Mouse (Mus musculus): ENCODE results near the gene Abtb1. TPM values are rescaled to one million over a fixed set of nuclear protein-coding genes. Genes with fewer than 3 reads are reported as not detected.

Abtb1 gene
- total RNA-seq, 2 experiments from 2014 or later = 28.1 to 29.2 TPM

- intact Hi-C loops (cut with DNase I) = no loop called here
- DNase-seq = no peak
These were observed 31.5 kb downstream of the Abtb1 start for GRCm38 (mm10) chr6:88810291-88810690.

GRCm38 (mm10) chr6:88809091-88810037 is 32.4 kb downstream of the Abtb1 start:
- intact Hi-C loops (cut with DNase I) = loop anchor here (2.0 kb wide), 2 partner anchors 15 to 83 kb away; no protein-coding TSS in a partner anchor
- no peak for DNase-seq

GRCm38 (mm10) chr6:88804966-88805577 is 36.7 kb downstream of the Abtb1 start:
- no peak for DNase-seq
- intact Hi-C loops (cut with DNase I) = no loop called here

- intact Hi-C loops (cut with DNase I) = no loop called here
- no peak for DNase-seq
These were observed 37.7 kb downstream of the Abtb1 start for GRCm38 (mm10) chr6:88803957-88804695.

- no peak for DNase-seq
- intact Hi-C loops (cut with DNase I) = no loop called here
These were observed 38.7 kb downstream of the Abtb1 start for GRCm38 (mm10) chr6:88803051-88803450.

- DNase-seq = no peak
These were observed 41.0 kb downstream of the Abtb1 start for GRCm38 (mm10) chr6:88800735-88801134.

GRCm38 (mm10) chr6:88800191-88800590 is 41.6 kb downstream of the Abtb1 start:
- intact Hi-C loops (cut with DNase I) = no loop called here
- DNase-seq = no peak

More at GRCm38 (mm10) chr6:88800735-88801134, 41.0 kb downstream of the Abtb1 start:
- intact Hi-C loops (cut with DNase I) = no loop called here

- DNase-seq = no peak
- intact Hi-C loops (cut with DNase I) = loop anchor here (2.0 kb wide), 1 partner anchor 14 kb away; no protein-coding TSS in a partner anchor
These were observed 47.2 kb downstream of the Abtb1 start for GRCm38 (mm10) chr6:88794561-88794971.

GRCm38 (mm10) chr6:88793872-88794271 is 47.9 kb downstream of the Abtb1 start:
- intact Hi-C loops (cut with DNase I) = loop anchor here (2.0 kb wide), 1 partner anchor 15 kb away; no protein-coding TSS in a partner anchor

GRCm38 (mm10) chr6:88793243-88793642 is 48.5 kb downstream of the Abtb1 start:
- intact Hi-C loops (cut with DNase I) = no loop called here
- DNase-seq = no peak

More at GRCm38 (mm10) chr6:88793872-88794271, 47.9 kb downstream of the Abtb1 start:
- no peak for DNase-seq

- intact Hi-C loops (cut with DNase I) = no loop called here
- peak; percentile 41 to 52 for DNase-seq
These were observed 49.6 kb downstream of the Abtb1 start for GRCm38 (mm10) chr6:88792147-88792691.

- intact Hi-C loops (cut with DNase I) = no loop called here
These were observed 50.5 kb downstream of the Abtb1 start for GRCm38 (mm10) chr6:88791299-88791698.

GRCm38 (mm10) chr6:88788219-88788618 is 53.6 kb downstream of the Abtb1 start:
- no peak for DNase-seq
- intact Hi-C loops (cut with DNase I) = no loop called here

More at GRCm38 (mm10) chr6:88791299-88791698, 50.5 kb downstream of the Abtb1 start:
- DNase-seq = no peak

- intact Hi-C loops (cut with DNase I) = loop anchor here (2.0 kb wide), 1 partner anchor 39 kb away; no protein-coding TSS in a partner anchor
- no peak for DNase-seq
These were observed 54.3 kb downstream of the Abtb1 start for GRCm38 (mm10) chr6:88787496-88787895.

- peak; percentile 60 to 71 for DNase-seq
- intact Hi-C loops (cut with DNase I) = loop anchor here (2.0 kb wide), 1 partner anchor 40 kb away; no protein-coding TSS in a partner anchor
These were observed 54.9 kb downstream of the Abtb1 start for GRCm38 (mm10) chr6:88786732-88787445.
